Mouse (Mus musculus): ENCODE results near the gene Kctd19.

The Kctd19 gene

DNA sequence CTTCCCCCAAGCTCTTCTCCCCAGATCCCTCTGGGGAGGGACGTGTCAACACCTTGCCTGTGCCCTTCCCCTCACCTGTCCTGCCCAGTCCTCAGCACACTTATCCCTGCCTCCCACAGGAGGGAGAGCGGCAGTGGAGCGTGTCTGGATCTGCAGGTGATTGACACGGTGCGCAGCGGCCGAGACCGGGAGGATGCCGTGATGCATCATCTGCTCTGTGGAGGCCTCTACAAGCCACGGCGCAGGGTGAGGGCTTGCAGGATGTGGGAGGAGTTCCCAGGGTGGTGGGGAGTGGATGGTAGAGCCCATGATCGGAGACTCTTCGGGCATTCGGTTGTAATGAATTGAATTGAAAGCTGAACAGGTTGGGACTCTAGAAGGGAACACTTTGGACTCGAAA is 54.1 kb downstream of the Kctd19 start:
- DNase-seq (ENCODE audit: low spot score) = no peak

DNA sequence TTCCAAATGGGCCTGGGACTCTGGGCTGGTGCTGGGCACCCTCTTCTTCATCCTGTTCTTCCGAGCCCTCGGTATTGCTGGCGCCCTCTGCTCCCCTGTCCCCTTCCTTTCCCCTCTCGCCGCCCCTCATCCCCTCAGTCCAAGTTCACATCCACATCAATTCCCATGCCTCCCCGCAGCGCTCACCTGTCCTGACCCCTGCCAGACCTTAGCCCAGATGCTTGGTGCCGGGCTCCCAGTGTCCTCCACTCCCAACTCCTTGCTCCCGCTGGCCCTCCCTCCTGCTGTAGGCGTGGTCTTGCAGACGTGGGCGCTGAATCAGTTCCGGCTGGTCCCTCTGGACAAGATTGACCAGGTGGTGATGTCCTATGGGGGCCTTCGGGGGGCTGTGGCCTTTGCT is 56.6 kb downstream of the Kctd19 start:
- DNase-seq (ENCODE audit: low spot score) = no peak

GRCm38 (mm10) chr8:105355179-105356024 is 57.9 kb downstream of the Kctd19 start:
- no peak for DNase-seq (ENCODE audit: low spot score)

- DNase-seq (ENCODE audit: low spot score) = no peak
Measured at GRCm38 (mm10) chr8:105354549-105354948, 58.8 kb downstream of the Kctd19 start.

GRCm38 (mm10) chr8:105353583-105354135 is 59.6 kb downstream of the Kctd19 start:
- DNase-seq (ENCODE audit: low spot score) = no peak

DNA sequence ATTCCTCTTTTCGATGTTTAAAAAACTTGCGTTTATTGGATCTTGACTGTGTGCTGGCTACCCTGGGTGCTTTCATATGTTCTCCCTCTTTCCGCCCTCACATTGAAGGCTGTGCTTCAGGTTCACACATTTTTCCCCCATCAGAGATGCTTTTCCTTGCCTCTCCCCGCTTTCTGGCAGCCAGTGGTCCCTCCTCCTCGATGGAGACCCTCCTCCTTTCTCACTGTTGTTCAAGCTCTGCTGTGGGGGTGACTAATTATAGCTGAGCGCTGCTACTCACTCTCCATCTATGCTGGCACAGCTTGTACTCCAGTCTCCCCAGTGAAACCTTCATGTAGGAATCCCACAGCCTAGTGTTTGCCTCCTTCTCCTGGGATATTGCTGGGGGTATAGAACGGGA is 63.1 kb downstream of the Kctd19 start:
- no peak for DNase-seq (ENCODE audit: low spot score)

- no peak for DNase-seq (ENCODE audit: low spot score)
Measured at GRCm38 (mm10) chr8:105349096-105349771, 64.1 kb downstream of the Kctd19 start.

GRCm38 (mm10) chr8:105348450-105349095 is 64.7 kb downstream of the Kctd19 start, which contains the start of gene Slc9a5:
Slc9a5 (plus strand) TSS chr8:105348843.
- DNase-seq (ENCODE audit: low spot score) = no peak

- peak; percentile 82 for DNase-seq (ENCODE audit: low spot score)
Measured at GRCm38 (mm10) chr8:105347428-105348221, 65.7 kb downstream of the Kctd19 start, which contains the start of gene Fhod1. Fhod1 (minus strand) TSS chr8:105347953.

- no peak for DNase-seq (ENCODE audit: low spot score)
Measured at GRCm38 (mm10) chr8:105346611-105347427, 66.5 kb downstream of the Kctd19 start.

DNA sequence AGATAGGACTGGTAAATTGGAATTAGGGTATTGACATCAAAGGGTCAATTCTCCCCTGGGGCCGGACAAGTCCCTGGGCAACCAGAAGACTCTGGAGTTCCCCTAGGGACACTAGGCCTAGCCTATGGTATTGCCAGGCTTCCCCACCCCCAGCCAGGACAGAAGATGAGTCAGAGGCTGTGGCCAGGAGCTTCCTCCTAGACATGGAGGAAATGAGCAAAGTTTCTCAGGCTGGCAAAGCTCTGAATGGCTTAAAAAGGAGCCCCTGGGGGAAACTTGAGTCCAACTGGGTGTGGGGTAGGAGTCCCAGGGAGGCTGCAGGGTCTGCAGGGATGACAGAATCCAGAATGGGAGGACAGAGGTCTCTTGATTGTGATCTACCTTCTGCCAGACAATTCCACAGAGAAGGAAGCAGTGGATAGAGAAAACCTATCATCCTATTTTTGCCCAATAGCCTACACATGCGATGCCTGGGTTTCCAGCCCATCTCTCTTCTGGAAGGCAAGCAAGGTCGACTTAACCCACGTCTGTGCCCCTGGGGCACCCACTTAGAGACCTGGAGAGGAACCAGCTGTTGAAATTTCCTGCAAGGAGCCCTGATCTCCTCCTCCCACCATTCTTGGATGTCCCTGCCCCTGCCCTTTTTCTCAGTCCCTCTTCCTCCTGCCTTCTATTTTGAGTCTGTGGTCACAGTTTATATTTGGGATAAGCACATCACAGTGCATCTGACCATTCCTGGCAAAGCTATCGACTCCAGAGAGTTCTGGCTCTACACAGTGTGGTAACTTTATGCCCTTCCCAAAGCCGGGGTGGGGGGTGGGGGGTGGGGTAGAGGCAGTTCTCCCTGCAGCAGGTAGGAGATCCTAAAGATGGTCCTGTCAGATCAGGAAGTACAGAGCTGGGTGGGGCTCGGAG is 68.0 kb downstream of the Kctd19 start:
- no peak for DNase-seq (ENCODE audit: low spot score)

DNA sequence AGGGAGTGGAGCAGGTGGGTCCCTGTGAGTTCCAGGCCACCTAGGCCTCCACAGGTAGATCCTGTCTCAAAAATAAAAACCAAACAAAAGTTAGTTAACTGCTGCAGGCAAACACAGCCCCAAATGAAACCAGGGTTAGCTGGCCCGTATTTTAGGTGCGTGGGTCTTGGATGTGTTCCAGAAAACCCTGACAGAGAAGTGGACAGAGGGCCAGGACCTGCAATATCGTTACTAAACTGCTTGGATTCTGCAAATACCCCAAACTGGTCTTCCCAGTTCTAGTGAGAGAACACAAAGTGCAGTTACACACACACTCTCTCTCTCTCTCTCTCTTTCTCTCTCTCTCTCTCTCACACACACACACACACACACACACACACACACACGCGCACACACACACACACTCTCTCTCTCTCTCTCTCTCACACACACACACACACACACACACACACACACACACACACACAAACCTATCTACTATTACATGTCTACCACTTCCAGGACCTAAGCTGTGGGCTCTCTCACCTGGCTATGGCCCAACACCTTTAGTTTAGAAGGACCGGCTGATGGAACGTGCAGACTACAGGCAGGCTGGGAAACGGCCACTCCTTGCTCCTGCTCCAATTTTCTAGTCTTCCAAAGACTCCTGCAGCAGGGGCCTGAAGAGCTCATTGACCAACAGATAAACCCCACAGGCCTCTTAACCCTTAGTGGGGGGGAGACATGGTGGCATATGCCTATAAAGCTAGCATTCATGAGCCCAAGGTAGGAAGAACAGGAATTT is 69.3 kb downstream of the Kctd19 start:
- no peak for DNase-seq (ENCODE audit: low spot score)

DNA sequence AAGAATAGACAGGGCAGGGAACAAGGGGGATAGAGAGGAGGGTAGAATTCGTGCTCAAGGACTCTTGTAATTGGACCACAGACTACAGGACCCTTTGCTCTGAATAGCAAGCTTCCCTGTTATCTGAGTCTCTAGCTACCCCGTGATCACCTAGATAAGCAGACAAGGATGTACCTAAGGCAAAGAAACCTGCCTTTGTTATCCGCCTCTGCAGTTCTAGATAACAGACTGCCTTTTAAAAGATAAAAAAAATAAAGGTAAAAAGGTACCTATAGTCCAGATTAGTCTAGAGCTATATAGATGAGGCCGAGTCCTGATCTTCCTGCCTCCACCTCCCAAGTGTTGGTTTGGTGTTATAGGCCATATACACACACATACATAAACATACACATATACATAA is 70.5 kb downstream of the Kctd19 start:
- DNase-seq (ENCODE audit: low spot score) = no peak

DNA sequence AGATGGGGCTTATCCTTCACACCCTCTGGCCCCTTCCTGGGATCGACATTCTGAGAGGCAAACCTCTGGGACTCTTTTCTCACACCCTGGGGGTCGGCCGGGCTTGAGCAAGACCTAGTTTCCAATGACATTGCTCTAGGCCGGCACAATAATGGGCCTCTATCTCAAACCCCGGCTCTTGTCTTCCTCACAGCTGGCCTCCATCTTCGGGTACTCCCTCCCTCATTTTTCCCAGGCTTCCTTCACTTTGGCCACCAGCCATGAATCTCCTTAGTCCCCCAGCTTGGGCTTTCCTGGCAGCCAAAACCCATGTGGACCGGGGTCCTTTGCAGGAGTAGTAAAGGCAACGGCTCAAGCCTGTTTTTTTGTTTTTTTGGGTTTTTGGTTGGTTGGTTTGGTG is 71.9 kb downstream of the Kctd19 start:
- DNase-seq (ENCODE audit: low spot score) = no peak

DNA sequence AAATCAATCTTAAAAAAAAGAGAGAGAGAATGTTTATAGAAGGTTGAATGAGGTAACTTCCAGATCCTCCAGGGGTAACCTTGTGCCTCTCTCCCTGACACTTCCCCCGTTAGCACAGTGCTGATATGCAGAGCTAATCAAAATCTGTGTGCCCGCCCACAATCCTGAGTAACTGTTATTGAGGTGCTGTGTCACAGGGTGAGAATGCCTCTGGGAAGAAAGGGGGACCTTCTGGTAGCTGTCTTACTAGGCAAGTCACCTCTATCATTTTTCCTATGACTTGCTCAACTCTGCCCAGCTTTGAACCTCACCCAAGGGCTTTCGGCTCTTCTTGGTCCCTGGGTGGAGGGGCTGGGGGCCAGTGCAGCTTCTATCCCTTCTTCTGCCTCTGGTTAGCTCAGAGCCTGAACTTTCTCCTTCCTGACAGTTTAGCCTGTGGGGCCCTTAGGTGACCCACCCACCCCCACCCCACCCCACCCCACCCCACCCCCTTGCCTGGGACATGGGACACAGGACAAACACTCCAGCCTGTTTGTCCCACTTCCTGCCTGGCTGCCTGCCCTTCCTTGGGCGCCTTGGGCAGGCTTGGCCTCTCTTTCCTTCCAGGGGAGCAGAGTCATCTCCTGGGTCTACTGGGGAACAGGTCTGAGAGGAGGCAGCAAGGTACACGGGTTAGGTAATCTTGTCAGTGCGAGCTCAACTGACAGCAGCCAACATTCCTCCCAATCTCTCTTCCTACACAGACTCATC is 73.2 kb downstream of the Kctd19 start:
- no peak for DNase-seq (ENCODE audit: low spot score)

DNA sequence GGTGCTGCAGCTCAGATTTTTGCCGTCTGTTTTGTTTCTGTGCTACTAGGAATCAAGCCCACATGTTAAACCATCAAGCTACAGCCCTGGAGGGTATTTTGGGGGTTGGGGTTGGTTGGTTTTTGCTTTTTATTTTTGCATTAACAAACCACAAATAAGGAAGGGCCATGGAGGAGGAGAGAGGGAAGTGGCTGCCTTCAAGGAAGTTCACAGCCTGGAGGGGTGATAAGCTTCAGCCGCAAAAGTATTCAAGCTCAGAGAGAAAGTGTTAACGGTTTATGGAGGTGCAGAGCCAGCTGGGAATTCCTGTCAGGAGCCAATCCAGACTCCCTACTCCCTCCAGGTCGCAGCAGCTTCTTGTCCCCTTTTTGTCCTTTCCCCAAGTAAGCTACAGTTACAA is 74.3 kb downstream of the Kctd19 start:
- DNase-seq (ENCODE audit: low spot score) = no peak

GRCm38 (mm10) chr8:105336373-105337130 is 76.8 kb downstream of the Kctd19 start:
- DNase-seq (ENCODE audit: low spot score) = no peak

Measured in spleen, adult 12 weeks (tissue).